Mouse (Mus musculus) lung, embryonic 14.5 days (tissue): ENCODE measurements around the gene Adarb2. TPM values are rescaled to one million over a fixed set of nuclear protein-coding genes. Genes with fewer than 3 reads are reported as not detected.
A peak's percentile ranks its signal among the peaks of the same experiment; 100 is the strongest.

Source experiments
- ATAC-seq: fragments of 200-750 bp; cut with Nextera tagmentation; 2 replicates; pipeline ENCODE4 v1.8.0; 2017; ENCODE audit warnings: mild to moderate bottlenecking, moderate TSS enrichment, moderate library complexity; ENCODE audit not compliant: insufficient read depth
- DNase-seq: peaks from one replicate; pipeline ENCODE4 v3.0.0-alpha.2; 2015
- H3K27ac ChIP-seq: fragments of 300-500 bp; sonication (generic); 2 replicates; pipeline ENCODE4 v1.5.1; 2014; ENCODE audit warnings: low read depth, mild to moderate bottlenecking, moderate library complexity
- H3K27me3 ChIP-seq: fragments of 300-500 bp; sonication (generic); 2 replicates; pipeline ENCODE4 v1.6.1; 2014; ENCODE audit warnings: low read length, control low read depth; ENCODE audit not compliant: insufficient read depth
- H3K36me3 ChIP-seq: fragments of 300-500 bp; sonication (generic); 2 replicates; pipeline ENCODE4 v1.6.1; 2014; ENCODE audit warnings: control low read depth; ENCODE audit not compliant: insufficient read depth
- H3K4me1 ChIP-seq: fragments of 300-500 bp; sonication (generic); 2 replicates; pipeline ENCODE4 v1.6.1; 2014; ENCODE audit warnings: antibody characterized with exemption, control low read depth; ENCODE audit not compliant: insufficient read depth
- H3K4me2 ChIP-seq: fragments of 300-500 bp; sonication (generic); 2 replicates; pipeline ENCODE4 v1.6.1; 2014; ENCODE audit warnings: mild to moderate bottlenecking
- H3K4me3 ChIP-seq: fragments of 300-500 bp; sonication (generic); 2 replicates; pipeline ENCODE4 v1.5.1; 2014; ENCODE audit warnings: low read depth, low read length
- H3K9ac ChIP-seq: fragments of 300-500 bp; sonication (generic); 2 replicates; pipeline ENCODE4 v1.6.1; 2014
- H3K9me3 ChIP-seq: fragments of 300-500 bp; sonication (generic); 2 replicates; pipeline ENCODE4 v1.6.1; 2016; ENCODE audit warnings: low read depth, low read length, control low read depth
- CTCF ChIP-seq: IDR thresholded peaks from 2 replicates; pipeline ENCODE4 v1.5.1; 2016; ENCODE audit warnings: antibody characterized with exemption, low read depth
- WGBS: fragments of 180-500 bp; shearing (Covaris S2); extraction: QIAGEN DNeasy Blood & Tissue Kit; methylation state at CpG from one replicate; pipeline ENCODE4 v1.1.7; 2014; 5-methylcytosine and 5-hydroxymethylcytosine counted together
- polyA plus RNA-seq: library from polyadenylated mRNA; unstranded; fragments of >200 nt; fragmentation: Nextera tagmentation; extraction: Ambion mirVana; gene quantifications from 2 replicates; pipeline ENCODE4 v1.2.1, GENCODE M21; 2014

The Adarb2 gene
- polyA plus RNA-seq, 1 experiment from 2014 or later: 0.24 TPM

GRCm38 (mm10) chr13:8534265-8535113 is 331.8 kb downstream of the Adarb2 start:
- Histone ChIP-seq H3K27ac (no peak overlapping the region), H3K27me3 (no peaks in the 10 kb centered on the region), H3K4me1 (no peaks in the 10 kb centered on the region), H3K4me3 (no peak overlapping the region), H3K36me3 (no peaks in the 10 kb centered on the region), H3K9me3 (no peaks in the 10 kb centered on the region), H3K9ac (no peak overlapping the region), H3K4me2 (no peak overlapping the region)
- DNase-seq (no peak), ATAC-seq (no peak)
- no peak for TF ChIP-seq CTCF
- WGBS: 68% methylated on average over 9 of the region's 9 CpGs

- H3K4me1 ChIP-seq: no peaks in the 10 kb centered on the region
- H3K27me3 ChIP-seq: no peaks in the 10 kb centered on the region
- DNase-seq (no peak), ATAC-seq (no peak)
- no peak overlapping the region for H3K4me2 ChIP-seq
- H3K9ac ChIP-seq: no peak overlapping the region
- H3K36me3 ChIP-seq: no peaks in the 10 kb centered on the region
- no peak for TF ChIP-seq CTCF
- no peak overlapping the region for H3K4me3 ChIP-seq
- H3K27ac ChIP-seq: no peak overlapping the region
- 87% methylated on average over 2 of the region's 2 CpGs for WGBS
- H3K9me3 ChIP-seq: no peaks in the 10 kb centered on the region
These were observed 335.8 kb downstream of the Adarb2 start for GRCm38 (mm10) chr13:8538481-8538880.

- WGBS: 85% methylated on average over 10 of the region's 10 CpGs
- no peak overlapping the region for H3K9ac ChIP-seq
- no peaks in the 10 kb centered on the region for H3K27me3 ChIP-seq
- ATAC-seq: no peak
- TF ChIP-seq CTCF: no peak
- H3K36me3 ChIP-seq: no peaks in the 10 kb centered on the region
- no peaks in the 10 kb centered on the region for H3K4me1 ChIP-seq
- no peak for DNase-seq
- no peak overlapping the region for H3K4me3 ChIP-seq
- no peak overlapping the region for H3K4me2 ChIP-seq
- no peaks in the 10 kb centered on the region for H3K9me3 ChIP-seq
- no peak overlapping the region for H3K27ac ChIP-seq
These were observed 336.2 kb downstream of the Adarb2 start for GRCm38 (mm10) chr13:8538896-8539295.

- H3K36me3 ChIP-seq: no peaks in the 10 kb centered on the region
- no peaks in the 10 kb centered on the region for H3K4me1 ChIP-seq
- no peak overlapping the region for H3K4me2 ChIP-seq
- DNase-seq (no peak), ATAC-seq (no peak)
- H3K9me3 ChIP-seq: no peaks in the 10 kb centered on the region
- TF ChIP-seq CTCF: no peak
- 64% methylated on average over 2 of the region's 2 CpGs for WGBS
- no peak overlapping the region for H3K4me3 ChIP-seq
- no peak overlapping the region for H3K27ac ChIP-seq
- no peaks in the 10 kb centered on the region for H3K27me3 ChIP-seq
- no peak overlapping the region for H3K9ac ChIP-seq
These were observed 340.0 kb downstream of the Adarb2 start for GRCm38 (mm10) chr13:8542684-8543083.

GRCm38 (mm10) chr13:8552242-8552641 is 349.6 kb downstream of the Adarb2 start:
- no peaks in the 10 kb centered on the region for H3K36me3 ChIP-seq

GRCm38 (mm10) chr13:8557784-8558183 is 355.1 kb downstream of the Adarb2 start:
- Histone ChIP-seq H3K4me3 (no peak overlapping the region), H3K4me2 (no peak overlapping the region), H3K4me1 (no peaks in the 10 kb centered on the region), H3K9ac (no peak overlapping the region), H3K36me3 (no peaks in the 10 kb centered on the region), H3K9me3 (no peaks in the 10 kb centered on the region), H3K27ac (no peak overlapping the region), H3K27me3 (no peaks in the 10 kb centered on the region)
- no peak for TF ChIP-seq CTCF
- 79% methylated on average over 4 of the region's 4 CpGs for WGBS
- DNase-seq: no peak
- ATAC-seq: no peak

More at GRCm38 (mm10) chr13:8552242-8552641, 349.6 kb downstream of the Adarb2 start:
- H3K27me3 ChIP-seq: no peaks in the 10 kb centered on the region
- no peak overlapping the region for H3K27ac ChIP-seq
- H3K9ac ChIP-seq: no peak overlapping the region
- no peaks in the 10 kb centered on the region for H3K4me1 ChIP-seq
- no peak overlapping the region for H3K4me2 ChIP-seq
- no peak overlapping the region for H3K4me3 ChIP-seq
- TF ChIP-seq CTCF: no peak
- 49% methylated on average over 2 of the region's 2 CpGs for WGBS
- peak; percentile 11 for DNase-seq
- peak; percentile 85 for ATAC-seq
- H3K9me3 ChIP-seq: no peaks in the 10 kb centered on the region

GRCm38 (mm10) chr13:8560485-8560884 is 357.8 kb downstream of the Adarb2 start:
- no peak for DNase-seq
- H3K9me3 ChIP-seq: no peaks in the 10 kb centered on the region
- no peaks in the 10 kb centered on the region for H3K36me3 ChIP-seq
- H3K4me1 ChIP-seq: no peaks in the 10 kb centered on the region
- no peak overlapping the region for H3K4me2 ChIP-seq
- no peak overlapping the region for H3K27ac ChIP-seq
- no peak overlapping the region for H3K4me3 ChIP-seq
- H3K27me3 ChIP-seq: no peaks in the 10 kb centered on the region
- H3K9ac ChIP-seq: no peak overlapping the region
- TF ChIP-seq CTCF: no peak
- ATAC-seq: no peak
